Mouse (Mus musculus) hindlimb bud, embryonic 11.5 days (tissue): ENCODE measurements around the gene Ndnf.

ENCODE experiments used
- DNase-seq: peaks from one replicate; pipeline ENCODE4 v3.0.0-alpha.2; 2012; ENCODE audit warnings: low read depth, low spot score; ENCODE audit errors: extremely low spot score

Gene Ndnf

DNA sequence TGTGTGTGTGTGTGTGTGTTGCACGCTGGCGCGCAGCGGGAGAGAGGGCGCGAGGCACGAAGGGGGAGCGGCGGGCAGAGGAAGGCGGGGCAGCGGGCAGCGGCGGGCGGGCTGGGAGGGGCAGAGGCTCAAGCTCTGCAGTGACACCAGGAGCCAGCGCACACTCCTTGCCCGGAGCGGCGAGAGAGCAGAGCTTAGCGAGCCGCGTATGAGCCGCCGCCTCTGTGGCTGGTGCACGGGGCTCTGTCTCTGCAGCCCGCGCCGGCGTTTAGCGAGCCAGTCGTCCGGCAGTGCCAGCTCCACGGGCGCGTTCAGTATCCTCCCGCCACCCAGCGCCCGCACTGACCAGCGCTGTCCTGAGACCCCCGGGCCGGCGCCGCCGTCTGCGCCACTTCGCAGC lies at the start of gene Ndnf:
Gene Ndnf (plus strand): TSS at position 140 of the 400 bp plus-strand sequence.
- no peak for DNase-seq

- DNase-seq, result no peak
Measured at GRCm38 (mm10) chr6:65623016-65623715, 48.2 kb upstream of the Ndnf start.

DNA sequence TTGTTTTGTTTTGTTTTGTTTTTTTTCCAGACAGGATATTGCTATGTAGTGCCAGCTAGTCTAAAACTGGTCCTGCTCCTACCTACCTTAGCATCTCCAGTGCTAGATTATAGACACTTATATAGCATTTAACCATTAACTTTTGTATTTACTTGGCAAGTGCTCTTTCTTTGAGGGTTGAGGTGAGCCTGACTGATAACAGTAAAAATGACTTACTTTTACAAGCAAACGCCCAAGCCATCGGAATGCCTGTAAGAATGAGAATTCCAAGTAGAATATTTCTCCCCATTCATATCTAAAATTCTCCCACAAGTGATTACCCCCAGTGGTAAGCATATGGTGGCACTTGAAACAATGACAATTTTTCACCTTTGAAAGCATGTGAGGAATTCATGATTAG lies 40.8 kb upstream of the Ndnf start:
- no peak for DNase-seq

DNA sequence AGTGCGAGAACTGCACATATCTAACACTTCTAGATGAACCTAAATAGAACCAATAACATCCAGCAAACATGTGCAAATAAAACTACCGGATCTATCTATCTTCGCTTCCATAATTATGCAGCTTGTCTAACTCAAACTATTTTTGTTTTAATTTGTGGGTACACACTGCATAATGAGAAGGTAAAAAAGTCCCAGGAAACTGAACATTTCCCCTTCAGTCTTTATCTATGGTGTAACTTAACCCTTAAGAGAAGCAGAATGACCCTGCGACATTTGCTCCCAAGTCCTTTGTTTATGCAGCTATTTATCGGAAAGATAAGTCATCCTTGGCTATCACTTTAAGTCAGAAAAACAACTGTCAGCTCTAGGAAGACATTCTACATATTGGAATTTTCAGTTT lies 39.2 kb upstream of the Ndnf start:
- DNase-seq, result no peak

DNA sequence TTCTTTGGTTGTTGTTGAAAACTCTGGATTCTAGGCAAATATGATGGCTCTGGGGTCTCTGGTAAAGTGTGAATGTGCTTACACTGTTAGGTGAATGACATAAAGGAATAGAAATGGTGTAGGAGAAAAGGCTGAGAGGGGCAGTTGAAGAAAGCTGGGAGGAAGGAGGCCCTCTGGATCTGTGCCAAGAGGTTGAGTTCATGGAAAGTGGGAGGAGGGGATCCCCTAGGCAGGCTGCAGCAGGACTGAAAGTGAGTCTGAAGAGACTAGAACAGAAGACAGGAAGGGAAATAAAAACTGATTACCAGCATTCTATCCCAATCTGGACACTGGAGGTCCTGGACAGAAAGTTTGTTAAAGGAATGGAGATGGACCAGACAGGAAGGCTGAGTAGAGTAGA lies 29.0 kb upstream of the Ndnf start:
- DNase-seq, result no peak

GRCm38 (mm10) chr6:65644110-65644509 lies 27.3 kb upstream of the Ndnf start:
- no peak for DNase-seq

- DNase-seq, result no peak
Measured at GRCm38 (mm10) chr6:65646408-65646807, 25.0 kb upstream of the Ndnf start.

DNA sequence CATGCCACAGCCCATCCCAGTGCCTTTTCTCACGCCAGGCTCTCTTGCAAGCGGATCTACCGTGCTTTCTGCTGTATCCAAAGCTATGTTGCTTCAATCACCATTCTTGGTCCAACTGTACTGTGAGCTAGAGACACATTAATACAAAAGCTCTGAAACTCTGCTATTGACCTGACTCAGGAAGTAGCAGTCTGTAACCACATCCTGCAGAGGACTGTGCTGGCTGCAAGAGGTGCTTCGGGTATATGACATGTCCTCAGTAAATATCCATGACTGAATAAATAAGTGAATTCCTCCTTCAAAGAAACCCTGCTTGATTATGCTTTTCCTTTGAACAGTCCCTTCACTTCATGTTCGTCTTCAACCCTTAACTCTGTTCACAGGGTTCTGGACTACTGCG lies 23.7 kb upstream of the Ndnf start:
- DNase-seq, result no peak

DNA sequence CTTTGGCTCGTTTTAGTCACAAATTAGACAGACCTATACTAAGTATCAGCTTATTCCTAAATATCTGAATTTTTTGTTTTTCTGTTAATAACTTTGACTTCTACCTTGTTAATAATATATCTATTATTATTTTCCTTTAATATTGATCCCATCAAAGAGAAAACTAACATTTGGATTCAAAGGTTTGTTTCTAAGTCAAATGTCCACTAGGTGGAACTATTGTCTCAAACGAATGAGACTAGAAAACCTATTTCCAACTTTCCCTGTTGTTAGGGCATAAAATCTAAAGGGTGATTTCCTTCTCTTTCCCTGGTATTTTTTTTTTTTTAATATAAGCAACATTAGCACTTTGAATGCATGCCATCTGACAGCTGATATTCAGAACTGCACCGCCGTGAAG lies 20.0 kb upstream of the Ndnf start:
- no peak for DNase-seq

- DNase-seq, result no peak
Measured at GRCm38 (mm10) chr6:65661272-65661671, 10.1 kb upstream of the Ndnf start.

DNA sequence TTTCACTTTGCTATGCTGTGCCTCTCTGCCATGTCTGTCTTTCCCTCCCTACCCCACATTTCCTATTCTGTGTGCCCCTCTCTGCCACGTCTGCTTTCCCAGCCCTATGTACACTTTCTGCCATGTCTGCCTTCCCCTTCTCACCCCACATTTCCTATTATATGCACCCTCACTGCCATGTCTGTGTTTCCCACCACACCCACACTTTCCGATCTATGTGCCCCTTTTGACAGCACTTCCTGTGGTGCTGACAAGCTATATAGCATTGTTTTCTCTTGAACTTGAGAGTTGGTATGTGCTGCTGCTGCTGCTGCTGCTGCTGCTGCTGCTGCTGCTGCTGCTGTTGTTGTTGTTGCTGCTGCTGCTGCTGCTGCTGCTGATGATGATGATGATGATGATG lies 9.3 kb upstream of the Ndnf start:
- DNase-seq, result no peak

GRCm38 (mm10) chr6:65663990-65664389 lies 7.4 kb upstream of the Ndnf start:
- no peak for DNase-seq

GRCm38 (mm10) chr6:65666295-65666694 lies 5.1 kb upstream of the Ndnf start:
- DNase-seq, result no peak

DNA sequence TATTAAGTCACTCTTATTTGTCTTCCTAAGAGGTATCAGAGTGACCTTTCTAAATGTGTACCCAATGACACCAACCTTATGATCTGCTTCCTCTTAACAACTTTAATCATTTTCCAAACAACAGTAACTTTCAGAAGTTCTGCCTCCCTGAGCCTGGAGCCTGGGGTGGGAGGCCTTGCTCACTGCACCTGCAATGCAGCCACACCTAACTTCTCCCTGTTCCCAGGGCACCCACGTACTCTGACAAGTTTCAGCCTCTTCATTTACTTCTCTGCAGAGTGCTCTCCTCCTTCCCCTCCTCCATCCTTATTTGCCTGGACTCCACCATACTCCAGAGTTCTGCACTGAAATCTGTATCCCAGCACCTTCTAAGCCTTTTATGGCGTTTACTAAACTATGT lies 1.4 kb upstream of the Ndnf start:
- no peak for DNase-seq

DNA sequence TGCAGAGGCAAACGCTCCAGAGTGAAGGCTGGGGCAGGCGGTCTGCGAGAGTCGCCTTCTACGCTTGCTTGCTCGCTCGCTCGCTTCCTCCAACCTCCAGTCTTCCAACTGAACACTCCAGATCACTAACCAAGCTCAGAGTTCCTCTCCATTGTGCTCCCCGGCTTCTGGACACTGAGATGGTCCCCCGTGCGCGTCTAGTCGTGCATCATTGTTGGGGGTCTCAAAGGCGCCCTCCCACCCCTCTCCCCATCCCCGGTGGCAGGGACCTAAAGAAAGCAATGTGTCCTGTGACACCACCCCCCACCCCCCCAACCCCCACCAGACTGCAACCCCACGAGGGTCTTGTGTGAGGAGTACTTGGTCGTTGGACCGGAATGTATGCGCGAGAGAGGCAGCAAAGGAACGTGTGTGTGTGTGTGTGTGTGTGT lies 394 bp upstream of the Ndnf start:
- no peak for DNase-seq

DNA sequence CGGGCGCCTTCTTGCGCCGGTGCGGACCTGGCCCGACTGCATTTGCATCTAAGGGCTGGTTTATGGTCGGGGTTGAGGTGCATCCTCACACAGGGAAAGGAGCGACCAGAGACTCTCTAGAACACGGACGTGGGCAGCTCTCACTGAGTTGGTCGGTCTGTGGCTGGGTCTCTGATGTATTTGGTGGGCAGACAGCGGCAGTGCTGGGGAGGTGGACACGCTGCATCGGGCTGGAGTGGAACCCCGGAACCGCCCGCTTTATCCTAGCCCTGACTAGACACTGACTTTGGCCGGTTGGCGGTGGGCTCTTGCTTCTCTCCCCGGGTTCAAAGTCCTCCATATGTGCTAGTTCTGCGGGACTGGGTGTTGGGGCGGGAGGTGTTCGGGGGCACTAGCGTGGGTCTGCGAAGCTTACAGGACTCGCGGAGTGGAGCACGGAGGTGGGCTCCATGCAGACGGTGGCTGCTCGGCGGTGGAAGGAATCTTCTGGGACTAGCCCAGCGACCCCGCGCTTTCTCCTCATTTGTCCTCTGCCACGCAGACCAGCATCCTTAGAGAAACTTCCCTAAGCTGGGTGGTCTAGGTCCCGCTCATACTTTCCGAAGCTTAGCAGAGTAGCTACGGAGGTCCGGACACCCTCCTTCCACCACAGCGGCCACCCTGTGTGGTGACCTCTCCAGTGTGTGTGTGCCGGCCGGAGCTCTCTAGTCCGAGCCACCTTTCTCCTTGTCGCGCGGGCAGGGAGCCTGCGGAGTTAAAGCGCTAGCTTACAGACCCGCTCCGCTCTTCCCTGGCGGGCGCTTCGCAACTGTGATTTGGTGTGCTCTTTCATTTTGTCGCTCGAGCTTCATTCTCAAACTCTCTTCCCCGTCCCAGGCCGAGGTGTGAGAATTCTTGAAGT lies 991 bp downstream of the Ndnf start:
- DNase-seq, result no peak

GRCm38 (mm10) chr6:65693938-65694337 lies 22.5 kb downstream of the Ndnf start:
- DNase-seq, result no peak

DNA sequence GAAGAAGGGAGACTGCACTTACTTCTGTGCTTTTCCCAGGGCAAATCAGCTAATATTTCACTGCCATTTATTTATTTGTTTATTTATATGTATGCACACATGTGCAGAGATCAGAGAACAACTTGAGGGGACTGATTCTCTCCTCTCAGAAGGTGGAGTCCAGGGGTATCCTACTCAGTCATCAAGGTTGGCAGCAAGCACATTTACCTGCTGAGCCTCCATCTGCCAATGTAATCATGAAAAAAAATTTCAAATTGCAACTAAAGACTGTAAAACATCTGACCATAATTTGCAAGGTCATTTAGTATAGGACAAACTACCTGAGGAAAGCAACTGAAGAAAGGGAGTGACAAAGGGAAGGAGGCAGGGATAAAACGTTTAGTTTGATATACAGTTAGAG lies 49.3 kb downstream of the Ndnf start:
- DNase-seq, result no peak

- DNase-seq, result no peak
Measured at GRCm38 (mm10) chr6:65725677-65726076, 54.3 kb downstream of the Ndnf start.

GRCm38 (mm10) chr6:65728261-65728660 lies 56.9 kb downstream of the Ndnf start:
- DNase-seq, result no peak

- DNase-seq, result no peak
Measured at GRCm38 (mm10) chr6:65739442-65739841, 68.1 kb downstream of the Ndnf start.

DNA sequence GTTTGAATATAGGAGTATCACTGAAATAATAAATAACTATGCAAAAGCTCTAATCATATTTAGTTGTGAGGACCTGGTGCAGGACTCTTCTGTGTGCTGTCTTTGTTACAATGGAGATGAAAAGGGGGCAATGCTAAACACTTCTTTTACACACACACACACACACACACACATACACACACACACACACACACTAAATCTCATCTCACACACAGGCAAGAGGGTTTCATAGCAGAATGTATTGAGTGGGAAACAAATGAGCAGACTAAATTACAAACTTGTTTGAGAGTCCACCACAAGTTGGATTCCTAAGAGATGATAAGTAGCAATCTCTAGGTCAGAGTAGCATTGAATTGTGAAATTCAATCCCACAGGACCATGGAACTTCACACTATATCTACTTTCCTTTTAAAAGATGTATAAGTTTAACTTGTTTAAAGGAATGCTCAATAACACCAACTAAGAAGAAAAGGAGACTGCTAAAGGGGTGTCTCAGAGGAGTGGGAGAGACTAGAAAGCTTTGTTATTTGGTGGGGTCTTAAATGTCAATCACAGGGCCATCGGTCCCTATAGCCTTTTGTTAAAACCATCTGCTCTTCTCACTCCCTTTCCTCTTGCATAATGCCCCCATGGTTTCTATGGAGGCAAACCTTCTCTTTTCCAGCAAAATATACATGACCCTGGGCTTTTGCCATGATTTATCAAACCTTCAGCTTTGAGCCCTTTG lies 71.9 kb downstream of the Ndnf start:
- no peak for DNase-seq
